Mouse (Mus musculus) midbrain, embryonic 12.5 days (tissue): ENCODE measurements around the gene Zbtb7a. TPM values are rescaled to one million over a fixed set of nuclear protein-coding genes. Genes with fewer than 3 reads are reported as not detected.

Experiments used
- ATAC-seq: fragments of 200-750 bp; cut with Nextera tagmentation; 2 replicates; pipeline ENCODE4 v1.8.0; 2017; ENCODE audit warnings: low read depth, moderate TSS enrichment, moderate library complexity; ENCODE audit not compliant: low FRiP score
- H3K27ac ChIP-seq: fragments of 300-500 bp; sonication (generic); replicated peaks from 2 replicates; pipeline ENCODE4 v1.5.1; 2016; ENCODE audit warnings: mild to moderate bottlenecking
- H3K27me3 ChIP-seq: fragments of 300-500 bp; sonication (generic); 2 replicates; pipeline ENCODE4 v1.6.1; 2016; ENCODE audit warnings: mild to moderate bottlenecking
- H3K36me3 ChIP-seq: fragments of 300-500 bp; sonication (generic); 2 replicates; pipeline ENCODE4 v1.6.1; 2016
- H3K4me1 ChIP-seq: fragments of 300-500 bp; sonication (generic); 2 replicates; pipeline ENCODE4 v1.6.1; 2016
- H3K4me2 ChIP-seq: fragments of 300-500 bp; sonication (generic); replicated peaks from 2 replicates; pipeline ENCODE4 v1.6.1; 2016; ENCODE audit warnings: mild to moderate bottlenecking, moderate library complexity
- H3K4me3 ChIP-seq: fragments of 300-500 bp; sonication (generic); 2 replicates; pipeline ENCODE4 v1.5.1; 2016; ENCODE audit warnings: mild to moderate bottlenecking
- H3K9ac ChIP-seq: fragments of 300-500 bp; sonication (generic); replicated peaks from 2 replicates; pipeline ENCODE4 v1.6.1; 2016; ENCODE audit warnings: mild to moderate bottlenecking, moderate library complexity
- H3K9me3 ChIP-seq: fragments of 300-500 bp; sonication (generic); 2 replicates; pipeline ENCODE4 v1.6.1; 2016; ENCODE audit warnings: mild to moderate bottlenecking
- WGBS: fragments of 180-500 bp; shearing (Covaris S2); methylation state at CpG from one replicate; pipeline ENCODE4 v1.1.7; 2016; 5-methylcytosine and 5-hydroxymethylcytosine counted together
- polyA plus RNA-seq: library from polyadenylated mRNA; unstranded; fragments of >200 nt; fragmentation: Nextera tagmentation; extraction: Ambion mirVana; gene quantifications from 2 replicates; pipeline ENCODE4 v1.2.1, GENCODE M21; 2016

The Zbtb7a gene
- polyA plus RNA-seq, 1 experiment from 2014 or later = 15.9 TPM

- Histone ChIP-seq H3K4me3 (no peak overlapping the region), H3K9me3 (no peaks in the 10 kb centered on the region; the same call in 1 of the 2 replicates), H3K27me3 (peaks cover 4% of the 10 kb centered on the region), H3K36me3 (peaks cover 28% of the 10 kb centered on the region), H3K4me1 (peaks cover 48% of the 10 kb centered on the region), H3K9ac (0 out of 2 replicates have a peak overlapping the region, but pooled peaks have one; percentile 92), H3K4me2 (peak overlapping the region; percentile 88), H3K27ac (no peak overlapping the region; the same call in 1 of the 2 replicates)
- ATAC-seq = no peak
- 83% methylated on average over 10 of the region's 10 CpGs for WGBS
These were observed 5.9 kb downstream of the Zbtb7a start for GRCm38 (mm10) chr10:81140717-81141454.

GRCm38 (mm10) chr10:81141455-81142210 is 6.6 kb downstream of the Zbtb7a start:
- H3K4me3 ChIP-seq = no peak overlapping the region
- peak overlapping the region; percentile 20; the same call in 1 of the 2 replicates for H3K27ac ChIP-seq
- no peak overlapping the region for H3K4me2 ChIP-seq

GRCm38 (mm10) chr10:81142551-81142981 is 7.5 kb downstream of the Zbtb7a start:
- H3K4me1 ChIP-seq = peaks cover 45% of the 10 kb centered on the region
- H3K27ac ChIP-seq = peak overlapping the region; percentile 20; the same call in 1 of the 2 replicates
- 75% methylated on average over 5 of the region's 5 CpGs for WGBS
- 0 out of 2 replicates have a peak overlapping the region, but pooled peaks have one; percentile 2 for H3K4me2 ChIP-seq
- no peaks in the 10 kb centered on the region; the same call in 1 of the 2 replicates for H3K9me3 ChIP-seq
- peaks cover 45% of the 10 kb centered on the region for H3K36me3 ChIP-seq
- H3K9ac ChIP-seq = no peak overlapping the region
- no peak for ATAC-seq
- H3K27me3 ChIP-seq = no peaks in the 10 kb centered on the region
- no peak overlapping the region for H3K4me3 ChIP-seq

More at GRCm38 (mm10) chr10:81141455-81142210, 6.6 kb downstream of the Zbtb7a start:
- H3K4me1 ChIP-seq = peaks cover 45% of the 10 kb centered on the region
- ATAC-seq = no peak
- H3K9ac ChIP-seq = no peak overlapping the region
- peaks cover 36% of the 10 kb centered on the region for H3K36me3 ChIP-seq
- no peaks in the 10 kb centered on the region for H3K27me3 ChIP-seq
- no peaks in the 10 kb centered on the region; the same call in 1 of the 2 replicates for H3K9me3 ChIP-seq
- 79% methylated on average over 7 of the region's 7 CpGs for WGBS

GRCm38 (mm10) chr10:81143157-81143633 is 8.2 kb downstream of the Zbtb7a start:
- Histone ChIP-seq H3K4me2 (0 out of 2 replicates have a peak overlapping the region, but pooled peaks have one; percentile 2), H3K27me3 (no peaks in the 10 kb centered on the region), H3K36me3 (peaks cover 51% of the 10 kb centered on the region), H3K27ac (0 out of 2 replicates have a peak overlapping the region, but pooled peaks have one; percentile 20), H3K4me1 (peaks cover 42% of the 10 kb centered on the region), H3K4me3 (no peak overlapping the region), H3K9ac (no peak overlapping the region), H3K9me3 (no peaks in the 10 kb centered on the region; the same call in 1 of the 2 replicates)
- no peak for ATAC-seq
- 93% methylated on average over 7 of the region's 7 CpGs for WGBS

- H3K4me3 ChIP-seq = no peak overlapping the region
- no peak overlapping the region for H3K4me2 ChIP-seq
- no peak overlapping the region for H3K27ac ChIP-seq
- no peaks in the 10 kb centered on the region for H3K27me3 ChIP-seq
- no peak for ATAC-seq
- no peak overlapping the region for H3K9ac ChIP-seq
- no peaks in the 10 kb centered on the region; the same call in 1 of the 2 replicates for H3K9me3 ChIP-seq
- peaks cover 59% of the 10 kb centered on the region for H3K36me3 ChIP-seq
- peaks cover 34% of the 10 kb centered on the region for H3K4me1 ChIP-seq
- 96% methylated on average over 52 of the region's 52 CpGs for WGBS
These were observed 8.9 kb downstream of the Zbtb7a start for GRCm38 (mm10) chr10:81143845-81144437.

- Histone ChIP-seq H3K27me3 (no peaks in the 10 kb centered on the region), H3K4me1 (peaks cover 27% of the 10 kb centered on the region), H3K9ac (no peak overlapping the region), H3K4me2 (no peak overlapping the region), H3K4me3 (no peak overlapping the region), H3K27ac (no peak overlapping the region), H3K36me3 (peaks cover 64% of the 10 kb centered on the region), H3K9me3 (no peaks in the 10 kb centered on the region; the same call in 1 of the 2 replicates)
- WGBS = 95% methylated on average over 27 of the region's 27 CpGs
- ATAC-seq = no peak
These were observed 9.6 kb downstream of the Zbtb7a start for GRCm38 (mm10) chr10:81144667-81145066.

- WGBS = 96% methylated on average over 6 of the region's 6 CpGs
- no peak overlapping the region for H3K4me2 ChIP-seq
- no peak for ATAC-seq
- peaks cover 70% of the 10 kb centered on the region for H3K36me3 ChIP-seq
- no peak overlapping the region for H3K9ac ChIP-seq
- H3K4me3 ChIP-seq = no peak overlapping the region
- H3K27ac ChIP-seq = no peak overlapping the region
- H3K27me3 ChIP-seq = no peaks in the 10 kb centered on the region
- no peaks in the 10 kb centered on the region; the same call in 1 of the 2 replicates for H3K9me3 ChIP-seq
- peaks cover 20% of the 10 kb centered on the region for H3K4me1 ChIP-seq
These were observed 10.3 kb downstream of the Zbtb7a start for GRCm38 (mm10) chr10:81145307-81145706.

- 89% methylated on average over 7 of the region's 7 CpGs for WGBS
These were observed 10.8 kb downstream of the Zbtb7a start for GRCm38 (mm10) chr10:81145778-81146177.

GRCm38 (mm10) chr10:81146296-81146695 is 11.3 kb downstream of the Zbtb7a start:
- Histone ChIP-seq H3K4me3 (no peak overlapping the region), H3K9ac (no peak overlapping the region), H3K27me3 (no peaks in the 10 kb centered on the region), H3K4me2 (no peak overlapping the region), H3K27ac (no peak overlapping the region), H3K9me3 (no peaks in the 10 kb centered on the region; the same call in 1 of the 2 replicates), H3K4me1 (peaks cover 12% of the 10 kb centered on the region), H3K36me3 (peaks cover 73% of the 10 kb centered on the region)
- ATAC-seq = no peak
- WGBS = 80% methylated on average over 4 of the region's 4 CpGs

More at GRCm38 (mm10) chr10:81145778-81146177, 10.8 kb downstream of the Zbtb7a start:
- peaks cover 73% of the 10 kb centered on the region for H3K36me3 ChIP-seq
- no peak overlapping the region for H3K4me3 ChIP-seq
- H3K27ac ChIP-seq = no peak overlapping the region
- H3K4me1 ChIP-seq = peaks cover 16% of the 10 kb centered on the region
- H3K4me2 ChIP-seq = no peak overlapping the region
- no peak overlapping the region for H3K9ac ChIP-seq
- ATAC-seq = no peak
- H3K27me3 ChIP-seq = no peaks in the 10 kb centered on the region
- no peaks in the 10 kb centered on the region; the same call in 1 of the 2 replicates for H3K9me3 ChIP-seq

GRCm38 (mm10) chr10:81151261-81151660 is 16.2 kb downstream of the Zbtb7a start:
- ATAC-seq = no peak
- no peak overlapping the region for H3K9ac ChIP-seq
- H3K4me3 ChIP-seq = no peak overlapping the region
- H3K27ac ChIP-seq = no peak overlapping the region
- H3K4me1 ChIP-seq = no peaks in the 10 kb centered on the region
- H3K36me3 ChIP-seq = peaks cover 84% of the 10 kb centered on the region
- no peak overlapping the region for H3K4me2 ChIP-seq
- no peaks in the 10 kb centered on the region for H3K9me3 ChIP-seq
- H3K27me3 ChIP-seq = no peaks in the 10 kb centered on the region
- 79% methylated on average over 6 of the region's 6 CpGs for WGBS

GRCm38 (mm10) chr10:81152609-81153008 is 17.6 kb downstream of the Zbtb7a start:
- Histone ChIP-seq H3K9ac (no peak overlapping the region), H3K36me3 (peaks cover 84% of the 10 kb centered on the region), H3K9me3 (no peaks in the 10 kb centered on the region), H3K4me2 (no peak overlapping the region), H3K27me3 (no peaks in the 10 kb centered on the region), H3K4me1 (no peaks in the 10 kb centered on the region), H3K4me3 (no peak overlapping the region), H3K27ac (peak overlapping the region; percentile 49; the same call in 1 of the 2 replicates)
- 81% methylated on average over 12 of the region's 12 CpGs for WGBS
- ATAC-seq = no peak
